Mouse (Mus musculus): ENCODE data around the gene Pole3. TPM values are rescaled to one million over a fixed set of nuclear protein-coding genes. Genes with fewer than 3 reads are reported as not detected.

Pole3 gene
- polyA plus RNA-seq, 1 experiment, result 34.0 TPM

DNA sequence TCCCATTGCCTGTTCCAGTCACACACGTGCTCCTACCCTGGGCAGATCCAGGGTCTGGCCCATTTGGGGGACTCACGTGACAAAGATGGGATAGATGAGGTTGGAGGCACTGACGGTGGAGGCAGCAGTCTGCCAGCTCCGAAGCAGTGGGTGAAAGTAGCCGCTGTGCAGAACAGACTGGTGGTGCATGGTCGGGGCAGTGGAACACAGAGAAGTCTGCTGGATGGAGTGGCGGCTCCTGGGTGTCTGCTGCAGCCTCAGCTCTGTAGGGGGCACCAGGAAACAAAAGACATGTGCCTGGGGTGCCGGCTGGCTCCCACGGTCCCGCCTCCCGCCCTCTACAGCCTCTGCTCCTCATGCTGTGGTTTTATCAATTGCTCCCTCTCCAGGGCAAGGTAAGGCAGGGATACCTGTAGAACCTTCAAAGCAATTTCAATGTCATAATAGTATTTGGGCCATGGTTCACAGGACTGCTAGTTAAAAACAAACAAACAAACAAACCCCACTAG, 10.8 kb downstream of the Pole3 start:
- H3K9ac ChIP-seq (ENCODE audit: low read depth, poor library complexity, severe bottlenecking), result no peak overlapping the region
- no peak for TF ChIP-seq EP300 (IDR thresholded peaks at IDR 0.05; ENCODE audit: insufficient read depth, low read depth, low read length)
- no peak for TF ChIP-seq POLR2A (IDR thresholded peaks at IDR 0.05; ENCODE audit: insufficient read depth, low read length)
- TF ChIP-seq CTCF (IDR thresholded peaks at IDR 0.05; ENCODE audit: low read depth, low read length), result no peak
- H3K27ac ChIP-seq (ENCODE audit: insufficient read depth, low read length), result no peak overlapping the region
- peaks cover 6% of the 10 kb centered on the region for H3K36me3 ChIP-seq (ENCODE audit: control insufficient read depth, insufficient read depth, low read length, poor library complexity, severe bottlenecking)
- no peak overlapping the region for H3K4me3 ChIP-seq (ENCODE audit: low read depth, low read length)
- H3K4me1 ChIP-seq (ENCODE audit: control insufficient read depth, insufficient read depth, low read length), result no peaks in the 10 kb centered on the region
- no peaks in the 10 kb centered on the region for H3K9me3 ChIP-seq (replicated peaks; ENCODE audit: control insufficient read depth, insufficient read depth, low read length, poor library complexity, severe bottlenecking)
- no peaks in the 10 kb centered on the region for H3K27me3 ChIP-seq (ENCODE audit: control insufficient read depth, insufficient read depth, low read length, poor library complexity, severe bottlenecking)

DNA sequence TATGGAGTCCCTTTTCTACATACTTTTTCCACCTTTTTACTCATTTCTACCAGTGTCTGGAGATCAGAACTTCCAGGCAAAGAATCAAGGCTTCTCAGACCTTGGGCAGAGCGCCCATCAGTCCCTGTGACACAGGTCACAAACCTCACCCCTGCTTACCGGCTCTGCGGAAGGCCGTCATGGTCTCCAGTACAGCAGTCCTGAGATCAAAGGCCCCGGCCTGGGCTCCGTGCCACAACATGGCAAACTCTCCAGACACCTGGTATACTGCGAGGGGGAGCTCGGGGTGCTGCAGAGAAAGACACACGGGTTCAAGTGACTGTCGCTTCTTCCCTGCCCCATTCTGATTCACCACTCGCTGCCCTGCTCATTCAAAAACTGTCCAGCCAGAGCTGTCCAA, 14.9 kb downstream of the Pole3 start:
- Histone ChIP-seq H3K27ac (ENCODE audit: insufficient read depth, low read length) (no peak overlapping the region), H3K27me3 (ENCODE audit: control insufficient read depth, insufficient read depth, low read length, poor library complexity, severe bottlenecking) (no peaks in the 10 kb centered on the region), H3K4me1 (ENCODE audit: control insufficient read depth, insufficient read depth, low read length) (no peaks in the 10 kb centered on the region), H3K9me3 (replicated peaks; ENCODE audit: control insufficient read depth, insufficient read depth, low read length, poor library complexity, severe bottlenecking) (no peaks in the 10 kb centered on the region), H3K9ac (ENCODE audit: low read depth, poor library complexity, severe bottlenecking) (no peak overlapping the region), H3K4me3 (ENCODE audit: low read depth, low read length) (no peak overlapping the region), H3K36me3 (ENCODE audit: control insufficient read depth, insufficient read depth, low read length, poor library complexity, severe bottlenecking) (peaks cover 6% of the 10 kb centered on the region)
- no peak for TF ChIP-seq POLR2A (IDR thresholded peaks at IDR 0.05; ENCODE audit: insufficient read depth, low read length)
- TF ChIP-seq CTCF (IDR thresholded peaks at IDR 0.05; ENCODE audit: low read depth, low read length), result no peak
- no peak for TF ChIP-seq EP300 (IDR thresholded peaks at IDR 0.05; ENCODE audit: insufficient read depth, low read depth, low read length)

DNA sequence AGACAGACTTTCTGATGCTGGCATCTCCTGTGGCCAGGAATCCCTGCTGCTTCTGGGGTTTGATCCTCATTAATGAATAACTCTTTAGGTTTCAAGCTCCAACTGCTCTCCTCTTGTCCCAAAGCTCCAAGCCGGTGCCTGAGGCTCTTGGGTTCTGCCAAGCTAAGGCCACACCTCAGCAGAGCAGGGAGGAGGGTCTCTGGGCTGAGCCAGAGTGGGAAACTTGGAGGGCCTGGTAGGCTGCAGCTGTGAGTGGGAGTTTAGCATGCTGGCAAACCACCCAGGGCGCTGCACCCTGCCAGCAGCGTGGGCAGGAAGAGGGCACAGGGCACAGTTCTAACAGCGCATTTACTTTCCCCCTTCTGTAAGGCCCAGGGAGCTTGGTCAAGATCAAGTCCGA, 16.0 kb downstream of the Pole3 start:
- no peaks in the 10 kb centered on the region for H3K9me3 ChIP-seq (replicated peaks; ENCODE audit: control insufficient read depth, insufficient read depth, low read length, poor library complexity, severe bottlenecking)
- no peak overlapping the region for H3K4me3 ChIP-seq (ENCODE audit: low read depth, low read length)
- no peaks in the 10 kb centered on the region for H3K4me1 ChIP-seq (ENCODE audit: control insufficient read depth, insufficient read depth, low read length)
- H3K27me3 ChIP-seq (ENCODE audit: control insufficient read depth, insufficient read depth, low read length, poor library complexity, severe bottlenecking), result no peaks in the 10 kb centered on the region
- no peak overlapping the region for H3K27ac ChIP-seq (ENCODE audit: insufficient read depth, low read length)
- H3K36me3 ChIP-seq (ENCODE audit: control insufficient read depth, insufficient read depth, low read length, poor library complexity, severe bottlenecking), result peaks cover 6% of the 10 kb centered on the region
- no peak for TF ChIP-seq EP300 (IDR thresholded peaks at IDR 0.05; ENCODE audit: insufficient read depth, low read depth, low read length)
- TF ChIP-seq POLR2A (IDR thresholded peaks at IDR 0.05; ENCODE audit: insufficient read depth, low read length), result no peak
- TF ChIP-seq CTCF (IDR thresholded peaks at IDR 0.05; ENCODE audit: low read depth, low read length), result no peak
- H3K9ac ChIP-seq (ENCODE audit: low read depth, poor library complexity, severe bottlenecking), result no peak overlapping the region

DNA sequence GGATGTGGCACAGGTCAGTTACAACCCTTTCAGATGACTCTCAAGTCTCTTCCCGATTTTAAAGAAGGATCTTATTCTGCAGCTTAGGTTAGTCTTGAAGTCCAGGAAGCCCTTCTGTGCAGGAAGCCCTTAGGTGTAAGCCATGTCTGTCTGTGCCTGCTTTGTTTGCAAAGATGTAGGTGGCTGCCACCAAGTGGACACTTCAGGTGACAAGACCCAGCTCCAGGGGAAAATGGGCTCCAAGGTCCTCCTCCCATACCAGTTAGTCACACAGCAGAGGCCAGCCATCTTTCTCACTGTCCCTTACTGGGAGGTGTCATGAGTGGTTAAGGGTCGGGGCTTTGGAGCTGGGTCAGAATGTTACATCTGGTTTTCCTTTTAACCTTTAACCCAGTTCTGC, 18.1 kb downstream of the Pole3 start:
- no peaks in the 10 kb centered on the region for H3K27me3 ChIP-seq (ENCODE audit: control insufficient read depth, insufficient read depth, low read length, poor library complexity, severe bottlenecking)
- TF ChIP-seq POLR2A (IDR thresholded peaks at IDR 0.05; ENCODE audit: insufficient read depth, low read length) (no peak), CTCF (IDR thresholded peaks at IDR 0.05; ENCODE audit: low read depth, low read length) (peak; percentile 61)
- no peaks in the 10 kb centered on the region for H3K4me1 ChIP-seq (ENCODE audit: control insufficient read depth, insufficient read depth, low read length)
- no peak overlapping the region for H3K9ac ChIP-seq (ENCODE audit: low read depth, poor library complexity, severe bottlenecking)
- no peak overlapping the region for H3K27ac ChIP-seq (ENCODE audit: insufficient read depth, low read length)
- H3K36me3 ChIP-seq (ENCODE audit: control insufficient read depth, insufficient read depth, low read length, poor library complexity, severe bottlenecking), result peaks cover 4% of the 10 kb centered on the region
- H3K4me3 ChIP-seq (ENCODE audit: low read depth, low read length), result no peak overlapping the region
- no peaks in the 10 kb centered on the region for H3K9me3 ChIP-seq (replicated peaks; ENCODE audit: control insufficient read depth, insufficient read depth, low read length, poor library complexity, severe bottlenecking)

DNA sequence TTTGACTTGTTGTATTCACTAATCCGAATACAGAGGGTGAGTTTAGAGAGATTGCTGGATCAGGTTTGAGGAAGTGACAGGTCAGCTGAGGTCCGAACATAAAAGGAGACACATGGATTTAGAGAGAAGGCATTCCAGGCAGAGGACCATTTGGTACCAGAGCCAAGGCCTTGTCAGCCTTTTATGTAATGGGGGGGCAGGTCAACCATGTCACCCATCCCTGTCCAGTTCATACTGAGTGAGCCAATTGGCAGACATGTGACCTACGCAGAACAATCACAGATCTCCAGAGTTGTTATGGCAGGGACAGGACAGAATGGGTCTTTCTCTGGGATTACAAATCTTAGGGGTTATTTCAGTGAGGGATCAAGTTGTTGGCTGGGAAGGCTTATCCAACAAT, 18.9 kb downstream of the Pole3 start:
- Histone ChIP-seq H3K27ac (ENCODE audit: insufficient read depth, low read length) (no peak overlapping the region), H3K4me1 (ENCODE audit: control insufficient read depth, insufficient read depth, low read length) (no peaks in the 10 kb centered on the region), H3K27me3 (ENCODE audit: control insufficient read depth, insufficient read depth, low read length, poor library complexity, severe bottlenecking) (no peaks in the 10 kb centered on the region), H3K36me3 (ENCODE audit: control insufficient read depth, insufficient read depth, low read length, poor library complexity, severe bottlenecking) (peaks cover 4% of the 10 kb centered on the region), H3K4me3 (ENCODE audit: low read depth, low read length) (no peak overlapping the region), H3K9me3 (replicated peaks; ENCODE audit: control insufficient read depth, insufficient read depth, low read length, poor library complexity, severe bottlenecking) (no peaks in the 10 kb centered on the region), H3K9ac (ENCODE audit: low read depth, poor library complexity, severe bottlenecking) (no peak overlapping the region)
- TF ChIP-seq EP300 (IDR thresholded peaks at IDR 0.05; ENCODE audit: insufficient read depth, low read depth, low read length), result no peak

DNA sequence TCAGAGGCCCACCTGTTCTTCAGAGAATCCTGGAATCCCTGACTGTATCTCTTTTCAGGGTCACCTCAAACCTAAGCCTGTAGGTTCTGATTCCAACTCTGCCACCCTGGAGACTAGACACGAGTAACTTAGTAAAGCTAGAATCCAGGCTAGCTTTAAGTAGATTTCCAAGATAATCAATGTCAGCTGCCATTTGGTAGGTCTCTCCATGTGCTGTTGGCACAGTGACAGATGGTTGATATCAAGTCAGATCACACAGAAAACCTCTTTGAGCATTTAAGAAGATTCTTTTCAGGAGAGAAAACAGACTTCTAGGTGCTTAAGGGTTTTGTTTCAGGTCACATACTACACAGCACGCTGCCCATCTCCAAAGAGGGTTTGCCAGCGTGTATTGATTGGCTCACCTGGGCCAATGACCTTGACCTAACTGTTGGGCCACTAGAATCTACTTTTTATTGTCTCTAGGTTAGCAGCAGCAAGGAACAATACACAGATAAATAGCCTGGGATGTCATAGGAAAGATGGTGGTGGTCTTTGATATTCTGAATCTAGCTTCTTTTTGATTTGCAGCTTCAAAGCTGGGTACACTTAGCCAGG, 21.4 kb downstream of the Pole3 start, which contains the start of gene Hdhd3:
Hdhd3 (minus strand) TSS at position 94 of the 597 bp plus-strand sequence.
- Histone ChIP-seq H3K4me3 (ENCODE audit: low read depth, low read length) (peak within 1 kb of the TSS; percentile 74), H3K36me3 (ENCODE audit: control insufficient read depth, insufficient read depth, low read length, poor library complexity, severe bottlenecking) (no peaks in the 10 kb centered on the region; the same call in 1 of the 2 replicates), H3K27me3 (ENCODE audit: control insufficient read depth, insufficient read depth, low read length, poor library complexity, severe bottlenecking) (no peaks in the 10 kb centered on the region), H3K9ac (ENCODE audit: low read depth, poor library complexity, severe bottlenecking) (peak within 1 kb of the TSS; percentile 32), H3K9me3 (replicated peaks; ENCODE audit: control insufficient read depth, insufficient read depth, low read length, poor library complexity, severe bottlenecking) (no peaks in the 10 kb centered on the region), H3K4me1 (ENCODE audit: control insufficient read depth, insufficient read depth, low read length) (no peaks in the 10 kb centered on the region), H3K27ac (ENCODE audit: insufficient read depth, low read length) (no peak within 1 kb of the TSS)
- TF ChIP-seq EP300 (IDR thresholded peaks at IDR 0.05; ENCODE audit: insufficient read depth, low read depth, low read length), result no peak
- no peak for TF ChIP-seq POLR2A (IDR thresholded peaks at IDR 0.05; ENCODE audit: insufficient read depth, low read length)
- TF ChIP-seq CTCF (IDR thresholded peaks at IDR 0.05; ENCODE audit: low read depth, low read length), result no peak

Measured in ES-Bruce4 (cell line).